In the genomic region with DNA sequence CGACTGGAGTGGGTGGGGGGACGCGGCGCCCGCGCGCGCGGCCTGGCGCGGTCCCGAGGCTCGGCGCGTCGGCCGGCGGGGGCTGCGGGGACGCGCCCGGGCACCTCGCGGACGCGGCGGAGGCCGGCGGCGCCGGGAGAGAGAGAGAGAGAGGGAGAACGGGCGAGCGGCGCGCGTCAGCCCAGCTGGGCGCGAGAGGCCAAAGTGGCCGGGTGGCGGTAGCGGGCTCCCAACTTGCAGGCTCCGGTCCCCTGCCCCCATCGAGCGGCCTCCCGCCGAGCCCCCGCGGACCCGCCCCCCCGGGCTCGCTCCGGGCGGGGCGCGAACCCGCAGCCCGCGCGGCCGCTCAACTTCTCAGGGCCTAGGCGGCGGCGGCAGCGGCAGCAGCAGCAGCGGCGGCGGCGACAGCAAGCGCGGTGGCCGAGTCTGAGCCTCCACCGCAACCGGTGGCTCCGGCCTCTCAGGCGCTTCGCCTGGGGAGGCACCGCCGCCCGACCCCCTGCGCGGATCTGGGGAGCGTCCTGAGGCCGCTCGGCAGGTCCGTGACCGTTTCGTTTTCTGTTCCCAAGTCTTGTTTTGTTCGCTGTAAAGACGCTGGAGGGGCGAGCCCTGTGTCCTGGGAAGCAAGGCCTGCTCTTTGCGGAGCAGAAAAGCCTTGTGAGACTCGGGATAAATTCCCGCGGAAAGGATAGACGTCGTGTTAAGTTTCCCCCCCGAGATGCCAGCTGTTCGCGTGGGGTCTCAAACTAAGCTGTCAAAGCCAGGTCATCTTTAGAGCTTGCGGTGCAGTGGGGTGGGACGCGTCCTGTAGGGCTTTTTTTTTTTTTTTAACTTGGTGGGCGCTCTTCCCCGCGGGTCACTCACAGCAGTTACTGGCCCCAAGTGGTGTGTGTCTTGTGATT, we compare ENCODE assay signal across 1 mouse cellular context.
TF ChIP-seq lines count a peak whose summit lies in the region.

No protein-coding gene starts in this region.

TF ChIP-seq in CH12.LX, 34 proteins besides CTCF, POLR2A, EP300 and RAD21 (continued from another document):
- no peak for TF ChIP-seq RCOR1 (conservative IDR thresholded peaks at IDR 0.05; ENCODE audit: low read depth, low read length)
- TF ChIP-seq USF1 (IDR thresholded peaks at IDR 0.05; ENCODE audit: low read depth, low read length), result no peak
- peak; percentile 32; the same call in 1 of the 2 replicates for TF ChIP-seq SIN3A (IDR thresholded peaks at IDR 0.05; ENCODE audit: low read length)
- TF ChIP-seq MAZ (IDR thresholded peaks at IDR 0.05; ENCODE audit: low read depth, low read length), result peak; percentile 23; the same call in 1 of the 2 replicates
- peak; percentile 15 for TF ChIP-seq IRF4 (IDR thresholded peaks at IDR 0.05; ENCODE audit: low read depth, low read length)
- TF ChIP-seq TCF12 (IDR thresholded peaks at IDR 0.05; ENCODE audit: low read depth, low read length), result peak; percentile 26; the same call in 1 of the 2 replicates
- TF ChIP-seq TBP (conservative IDR thresholded peaks at IDR 0.05; ENCODE audit: low read depth, low read length), result no peak
- peak; percentile 56 for TF ChIP-seq ZNF384 (IDR thresholded peaks at IDR 0.05; ENCODE audit: low read depth, low read length)
- TF ChIP-seq MEF2A (IDR thresholded peaks at IDR 0.05; ENCODE audit: borderline replicate concordance, low read depth, low read length), result 0 out of 2 replicates have a peak, but pooled peaks have one; percentile 9
- peak; percentile 2; the same call in 1 of the 2 replicates for TF ChIP-seq BHLHE40 (IDR thresholded peaks at IDR 0.05; ENCODE audit: low read depth, low read length)
- peak; percentile 79; the same call in 1 of the 2 replicates for TF ChIP-seq UBTF (IDR thresholded peaks at IDR 0.05; ENCODE audit: low read depth, low read length)
- no peak for TF ChIP-seq E2F4 (IDR thresholded peaks at IDR 0.05; ENCODE audit: insufficient replicate concordance, low read depth, low read length)
- no peak for TF ChIP-seq ELF1 (IDR thresholded peaks at IDR 0.05; ENCODE audit: low read depth, low read length)
- no peak for TF ChIP-seq ZC3H11A (IDR thresholded peaks at IDR 0.05; ENCODE audit: low read depth, low read length)
